Mouse (Mus musculus) layer of hippocampus, adult 18-20 months (tissue): ENCODE measurements around the gene Ngdn. TPM values are rescaled to one million over a fixed set of nuclear protein-coding genes. Genes with fewer than 3 reads are reported as not detected.
"Not testable (repeated sequence)": the region's sequence is repeated elsewhere in the genome, so short reads cannot be mapped to it uniquely, and the experiment has no call there.

ENCODE experiments used
- DNase-seq, 2 experiments: peaks; one replicate each; pipeline ENCODE4 v3.0.0; 2022; ENCODE audit warnings: low spot score in 2 of 2
- total RNA-seq, 2 experiments: library from RNA; stranded (reverse); gene quantifications; 2 replicates each; pipeline ENCODE4 v1.2.3; 2021

Ngdn gene
- total RNA-seq, 2 experiments from 2014 or later, result 30.2 to 32.7 TPM

DNA sequence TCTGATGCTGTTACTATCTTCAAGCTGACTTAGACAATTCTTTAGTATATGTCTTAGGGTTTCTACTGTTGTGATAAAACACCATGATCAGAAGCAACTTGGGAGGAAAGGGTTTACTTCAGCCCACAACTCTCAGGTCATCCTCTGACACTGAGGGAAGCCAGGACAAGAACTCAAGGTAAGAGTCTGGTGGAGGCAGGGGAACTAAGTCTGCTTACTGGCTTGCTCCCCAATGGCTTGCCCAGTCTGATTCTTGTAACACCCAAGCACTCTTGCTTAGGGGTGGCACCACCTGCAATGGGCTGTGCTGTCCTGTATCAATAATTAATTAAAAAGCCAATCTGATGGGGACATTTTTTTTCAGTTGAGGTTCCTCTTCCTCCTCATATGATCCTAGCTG lies 16.6 kb upstream of the Ngdn start:
- DNase-seq, result no peak

DNA sequence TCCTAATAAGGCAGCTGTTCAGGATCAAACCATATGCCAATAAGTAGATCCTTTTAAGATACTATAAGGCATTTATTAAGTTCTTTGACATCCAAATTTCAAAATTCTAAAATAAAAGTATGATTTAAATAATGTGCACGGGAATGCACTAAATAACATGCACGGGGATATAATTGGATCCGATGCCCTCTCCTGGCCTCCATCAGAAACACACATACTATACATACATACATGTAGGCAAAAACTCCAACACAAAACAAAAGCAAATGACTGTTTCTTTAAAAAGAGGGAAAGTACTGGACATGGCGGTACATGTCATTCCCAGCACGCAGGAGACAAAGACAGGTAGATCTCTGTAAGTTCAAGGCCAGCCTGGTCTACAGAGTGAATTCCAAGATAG lies 15.4 kb upstream of the Ngdn start:
- DNase-seq, result not testable (repeated sequence)

DNA sequence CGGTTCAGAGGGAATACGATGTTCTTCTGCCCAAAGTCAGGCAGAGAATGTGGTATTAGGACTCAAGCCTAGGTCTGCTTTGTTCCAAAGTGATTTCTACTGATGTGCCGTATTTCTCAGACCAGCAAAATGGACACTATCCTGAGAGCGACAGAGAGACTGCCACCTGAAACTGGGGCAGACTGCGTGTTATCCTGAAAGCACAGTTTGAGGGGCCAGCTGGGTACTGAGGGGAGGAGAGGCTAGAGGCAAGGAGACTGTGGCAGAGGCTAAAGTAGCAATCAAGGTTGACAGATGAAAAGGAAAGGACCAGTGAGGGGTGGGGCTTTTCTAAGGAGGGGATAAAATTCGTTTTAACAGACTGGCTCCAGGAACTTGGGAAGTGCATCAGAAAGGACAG lies 14.4 kb upstream of the Ngdn start:
- DNase-seq, result no peak

DNA sequence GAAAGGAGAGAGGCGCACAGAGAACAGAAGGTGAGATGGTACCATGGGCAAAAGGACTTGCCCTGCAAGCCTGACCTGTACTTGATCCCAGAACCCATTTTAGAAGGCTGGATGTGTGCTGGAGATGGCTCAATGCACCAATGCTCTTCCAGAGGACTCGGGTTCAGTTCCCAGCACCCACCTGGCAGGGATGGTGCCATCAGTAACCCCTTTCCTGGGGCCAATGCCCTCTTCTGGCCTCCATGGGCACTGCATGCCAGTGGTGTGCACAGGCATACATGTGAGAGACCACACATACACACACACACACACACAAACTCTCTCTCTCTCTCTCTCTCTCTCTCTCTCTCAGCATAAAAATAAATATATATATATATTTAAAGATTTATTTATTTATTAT lies 13.8 kb upstream of the Ngdn start:
- no peak for DNase-seq

DNA sequence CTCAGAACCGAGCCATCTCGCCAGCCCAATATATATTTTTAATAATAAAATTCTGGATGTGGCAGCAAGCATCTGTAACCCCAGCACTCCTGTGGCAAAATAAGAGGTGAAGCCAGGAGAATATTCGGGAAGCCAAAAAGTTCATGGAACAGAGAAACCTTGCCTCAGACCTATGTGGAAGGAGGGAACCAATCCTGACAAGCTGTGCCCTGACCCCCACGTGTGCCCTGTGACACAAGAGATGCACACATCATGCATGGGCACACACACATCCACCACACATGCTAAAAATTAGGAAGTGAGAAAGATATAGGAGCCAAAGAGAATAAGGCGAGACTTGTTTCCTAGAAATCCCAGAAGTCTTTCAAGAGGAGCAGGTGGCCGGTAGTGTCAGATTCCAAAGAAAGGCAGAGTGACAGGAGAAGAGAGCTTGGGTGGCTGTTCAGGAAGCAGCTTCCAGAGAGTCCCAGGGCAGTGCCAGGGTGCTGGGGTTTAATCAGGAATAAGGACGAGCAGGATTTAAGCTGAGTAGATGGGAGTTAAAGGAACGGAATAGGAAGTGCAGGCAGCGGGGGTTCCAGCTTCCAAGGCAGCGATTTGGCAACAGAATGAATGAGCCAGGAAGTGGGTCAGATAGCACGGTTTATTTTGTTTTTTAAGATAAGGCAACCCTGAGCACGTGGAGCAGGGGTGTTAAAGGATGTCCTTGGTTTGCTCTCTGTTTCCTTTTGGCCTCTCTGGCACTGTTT lies 13.1 kb upstream of the Ngdn start:
- no peak for DNase-seq

DNA sequence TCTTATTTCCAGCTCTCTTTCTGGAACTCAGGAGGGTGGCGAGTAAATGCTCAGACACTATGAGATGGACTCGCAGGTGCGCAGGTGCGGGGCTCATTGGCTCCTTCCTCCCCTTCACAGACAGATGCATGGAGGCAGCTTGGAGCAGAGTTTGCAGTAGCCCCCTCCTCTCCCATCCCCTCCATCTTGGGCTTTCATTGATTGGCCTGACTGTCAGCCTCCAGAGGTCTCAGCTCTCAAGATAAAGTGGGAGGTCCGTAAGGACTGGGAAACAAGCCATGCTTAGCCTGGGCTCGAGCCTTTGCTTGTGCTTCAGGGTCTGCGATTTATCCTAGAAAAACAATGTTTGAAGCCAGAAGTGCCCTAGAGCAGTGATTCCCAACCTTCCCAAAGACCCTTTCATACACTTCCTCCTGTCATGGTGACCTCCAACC lies 12.6 kb upstream of the Ngdn start:
- no peak for DNase-seq

DNA sequence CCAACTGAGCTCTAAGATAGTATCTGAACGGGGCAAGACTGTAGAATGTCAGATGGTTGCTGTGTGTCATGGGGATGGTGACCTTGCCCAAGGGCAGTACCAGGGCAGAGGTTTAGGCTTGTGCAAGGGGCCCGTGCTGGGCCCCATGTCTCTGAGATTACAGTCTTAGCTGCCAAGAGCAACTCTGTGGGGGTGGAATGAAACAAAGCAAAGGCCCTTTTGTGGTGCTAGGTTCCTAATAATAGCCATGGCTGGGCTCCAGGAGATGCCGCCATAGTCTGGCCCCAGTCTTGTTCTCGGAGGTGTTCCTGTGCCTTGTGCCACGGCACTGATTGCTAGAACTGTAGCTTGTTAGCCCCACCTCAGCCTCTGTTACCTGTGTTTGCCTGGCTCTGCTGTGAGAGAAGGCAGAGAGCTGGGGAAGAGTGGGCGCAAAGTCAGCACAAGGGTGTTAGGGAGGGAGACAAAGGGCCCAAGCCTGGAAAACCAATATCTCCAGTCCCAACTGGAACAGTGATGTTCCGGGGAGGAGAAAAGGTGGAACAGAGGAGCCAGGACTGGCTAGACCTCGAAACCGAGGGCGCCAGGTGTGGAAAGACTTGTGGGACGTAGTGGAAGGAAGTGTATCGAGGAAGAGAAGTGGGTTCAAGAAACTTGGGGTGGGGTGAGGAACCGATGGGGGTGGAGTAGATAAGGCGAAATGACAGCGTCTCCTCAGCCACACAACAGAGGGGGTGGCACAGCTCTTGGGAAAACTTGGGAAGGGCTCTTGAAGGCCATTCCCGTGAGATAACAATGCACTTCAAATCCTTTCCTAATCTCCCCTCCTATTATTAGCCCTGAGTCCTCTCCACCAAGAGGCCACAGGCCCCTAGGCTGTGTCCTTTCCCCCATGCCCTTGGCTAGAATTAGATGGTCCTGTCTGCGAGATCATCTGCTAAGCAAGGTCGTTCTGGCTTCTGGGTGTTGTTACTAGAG lies 11.1 kb upstream of the Ngdn start:
- DNase-seq, result peak in 1 of 2 experiments; percentile 38

DNA sequence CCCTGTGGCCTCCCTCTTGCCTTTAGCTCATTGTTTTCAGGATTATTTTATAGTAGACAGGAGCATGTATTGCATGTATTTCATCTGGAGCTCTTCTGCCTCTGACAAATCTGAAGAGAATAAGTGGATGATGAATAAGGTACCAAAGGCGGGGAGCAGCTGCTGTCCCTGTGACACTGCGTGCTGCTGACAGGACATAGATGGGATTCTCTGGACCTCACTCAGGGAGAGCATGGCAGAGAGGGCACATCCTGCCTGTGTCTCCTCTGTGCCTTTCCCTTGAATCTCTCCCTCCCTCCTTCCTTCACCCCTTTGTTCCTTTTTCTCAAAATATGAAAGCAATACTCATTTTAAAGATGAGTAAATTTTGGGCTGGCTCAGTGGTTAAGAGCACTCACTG lies 9.7 kb upstream of the Ngdn start:
- DNase-seq, result no peak

DNA sequence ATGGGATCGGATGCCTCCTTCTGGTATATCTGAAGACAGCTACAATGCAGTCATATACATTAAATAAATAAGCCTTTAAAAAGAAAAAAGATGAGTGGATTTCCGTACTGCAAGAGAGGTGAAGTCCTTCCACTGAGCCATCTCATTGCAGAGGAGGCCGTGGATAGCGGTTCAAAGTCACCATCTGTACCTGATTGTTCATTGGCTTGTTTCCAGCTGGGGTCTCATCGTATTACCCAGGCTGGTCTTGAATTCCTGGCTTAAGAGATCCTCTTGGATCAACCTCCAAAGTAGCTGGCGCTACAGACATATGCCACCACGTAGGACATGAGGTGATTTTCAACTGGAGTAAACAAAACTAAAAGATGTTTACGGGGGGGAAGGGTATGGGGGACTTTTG lies 9.3 kb upstream of the Ngdn start:
- DNase-seq, result no peak

DNA sequence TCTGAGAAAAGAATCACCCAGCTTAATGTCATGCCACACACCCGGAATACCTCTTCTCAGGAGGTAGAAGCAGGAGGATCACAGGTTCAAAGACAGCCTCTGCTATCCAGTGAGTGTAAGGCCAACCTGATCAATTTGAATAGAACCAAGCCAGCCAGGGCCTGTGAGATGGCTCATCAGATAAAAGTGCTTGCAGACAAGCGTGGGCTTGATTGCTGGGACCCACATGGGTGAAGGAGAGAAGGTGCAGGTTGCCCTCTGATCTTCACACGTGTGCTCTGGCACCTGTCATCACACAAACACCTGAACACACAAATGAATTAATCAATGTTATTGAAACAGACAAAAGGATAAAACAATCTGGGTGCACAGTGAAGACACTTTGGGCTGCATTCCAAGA lies 8.7 kb upstream of the Ngdn start:
- DNase-seq, result no peak

DNA sequence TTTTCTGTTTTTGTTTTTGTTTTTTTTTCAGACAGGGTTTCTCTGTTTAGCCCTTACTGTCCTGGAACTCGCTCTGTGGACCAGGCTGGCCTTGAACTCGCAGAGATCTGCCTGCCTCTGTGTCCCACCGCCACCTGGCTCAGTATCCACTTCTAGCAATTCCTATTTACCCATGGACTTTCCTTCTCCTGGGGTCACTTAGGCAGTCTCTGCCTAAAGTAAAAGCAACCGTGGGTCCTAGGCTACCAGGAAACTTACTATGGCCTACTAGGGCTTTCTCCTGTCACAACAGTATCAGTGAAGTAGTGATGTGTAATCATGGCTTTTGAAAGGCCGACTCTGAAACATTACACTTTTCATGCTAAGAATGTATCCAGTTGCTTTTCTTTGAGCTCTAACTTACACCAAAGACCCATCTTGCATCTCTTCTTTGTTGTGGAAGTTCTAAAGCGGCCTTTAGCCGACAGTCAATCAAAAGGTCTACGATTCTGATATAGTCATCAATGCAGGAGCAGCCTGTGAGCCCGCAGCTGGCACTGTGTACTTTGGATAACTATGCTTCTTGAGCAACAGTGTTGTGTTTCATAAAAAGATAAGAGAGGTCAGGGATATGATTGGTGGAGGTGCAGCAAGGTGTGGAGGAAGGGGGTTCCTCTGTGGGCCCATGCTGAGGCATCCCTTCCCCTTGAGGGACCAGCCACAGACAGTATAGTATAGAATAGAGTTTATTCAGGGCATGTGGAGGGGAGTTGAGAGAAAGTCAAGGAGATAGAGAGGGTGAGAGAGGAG lies 7.9 kb upstream of the Ngdn start:
- DNase-seq, result no peak

DNA sequence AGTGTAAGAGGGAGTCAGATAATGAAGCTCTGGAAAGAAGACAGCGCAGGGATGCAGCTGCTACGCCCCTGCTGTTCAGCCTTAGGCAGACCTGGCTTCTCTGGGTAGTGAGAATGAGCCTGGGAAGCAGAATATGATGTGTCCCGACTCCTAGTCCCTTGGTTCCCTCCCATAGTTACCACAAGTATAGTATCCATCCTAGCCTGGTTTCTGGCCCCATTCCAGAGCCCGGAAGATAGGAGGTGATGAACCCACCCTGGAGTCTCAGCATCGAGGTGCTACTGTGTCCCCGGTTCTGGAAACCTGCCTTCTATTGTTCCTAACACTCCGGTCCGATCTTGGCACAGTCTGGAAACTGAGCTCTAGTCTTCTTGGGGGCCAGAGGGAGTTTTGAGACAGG lies 6.8 kb upstream of the Ngdn start:
- DNase-seq, result no peak

DNA sequence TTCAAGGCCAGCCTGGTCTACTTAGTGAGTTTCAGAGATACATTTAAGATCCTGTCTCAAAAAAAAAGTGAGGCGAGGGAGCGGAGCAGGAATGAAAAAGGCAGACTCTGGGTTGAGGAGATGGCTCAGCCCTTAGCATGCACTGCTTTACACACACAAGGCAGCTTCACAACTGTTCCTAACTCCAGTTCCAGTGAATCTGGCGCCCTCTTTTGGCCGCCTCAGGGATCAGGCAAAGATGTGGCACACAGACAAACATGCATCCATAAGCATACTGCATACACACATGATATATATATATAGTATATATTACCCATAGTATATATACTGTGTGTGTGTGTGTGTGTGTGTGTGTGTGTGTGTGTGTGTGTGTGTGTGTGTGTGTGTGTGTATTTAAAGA lies 4.1 kb upstream of the Ngdn start:
- DNase-seq, result no peak

DNA sequence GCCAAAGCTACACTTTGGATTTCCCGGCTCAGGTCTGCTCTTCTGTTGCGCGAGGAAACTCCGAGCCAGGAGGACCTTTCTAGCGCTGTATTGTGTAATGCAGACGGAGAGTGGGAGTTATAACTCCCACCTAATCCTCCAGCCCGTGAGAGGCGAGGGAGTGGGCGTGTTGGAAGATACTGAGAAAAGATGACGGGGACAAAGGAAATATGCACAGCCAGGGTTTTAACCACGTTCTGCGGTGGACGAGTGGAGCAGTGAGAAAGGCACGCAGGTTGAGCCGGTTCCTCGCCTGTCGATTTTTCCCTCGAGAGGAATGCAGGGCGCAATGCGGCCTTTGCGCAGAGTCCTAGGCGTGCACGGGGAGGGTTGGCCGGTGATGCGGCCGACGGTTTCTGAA lies 663 bp upstream of the Ngdn start:
- peak; percentile 68 to 86 for DNase-seq

DNA sequence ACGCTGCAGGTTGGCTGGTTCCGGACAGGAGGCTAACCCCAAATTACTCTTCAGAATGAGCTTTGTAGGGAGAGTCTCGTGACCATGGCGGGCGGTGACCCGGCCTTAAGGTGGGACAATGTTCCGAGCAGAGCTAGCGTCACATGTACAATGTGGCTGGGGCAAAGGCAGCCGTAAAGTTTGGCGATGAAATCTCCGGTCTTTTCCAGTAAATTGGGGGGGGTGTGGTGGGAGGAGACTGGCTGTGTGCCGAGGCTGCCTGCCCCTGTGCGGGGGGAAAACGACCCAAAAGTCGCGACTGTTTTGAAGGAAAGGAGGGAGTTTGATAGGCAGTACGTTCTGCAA lies 485 bp downstream of the Ngdn start:
- DNase-seq, result no peak

DNA sequence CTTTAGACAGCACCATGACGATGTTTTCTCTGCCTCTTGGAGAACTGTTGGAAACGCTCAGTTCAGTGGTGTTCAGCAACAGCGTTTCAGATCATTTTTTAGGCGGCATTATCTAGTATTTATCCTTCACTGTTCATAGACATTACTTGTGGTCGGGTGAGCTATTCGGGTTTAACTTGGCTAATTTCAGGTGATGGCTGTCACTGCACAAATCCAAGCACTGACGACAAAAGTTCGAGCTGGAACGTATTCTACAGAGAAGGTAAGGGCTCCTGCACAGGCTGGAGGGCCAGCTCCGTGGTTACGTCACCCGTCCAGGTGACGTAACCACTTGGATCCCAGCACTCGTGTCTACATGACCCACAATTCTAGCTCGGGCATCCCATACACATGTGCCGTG lies 1.6 kb downstream of the Ngdn start:
- no peak for DNase-seq

DNA sequence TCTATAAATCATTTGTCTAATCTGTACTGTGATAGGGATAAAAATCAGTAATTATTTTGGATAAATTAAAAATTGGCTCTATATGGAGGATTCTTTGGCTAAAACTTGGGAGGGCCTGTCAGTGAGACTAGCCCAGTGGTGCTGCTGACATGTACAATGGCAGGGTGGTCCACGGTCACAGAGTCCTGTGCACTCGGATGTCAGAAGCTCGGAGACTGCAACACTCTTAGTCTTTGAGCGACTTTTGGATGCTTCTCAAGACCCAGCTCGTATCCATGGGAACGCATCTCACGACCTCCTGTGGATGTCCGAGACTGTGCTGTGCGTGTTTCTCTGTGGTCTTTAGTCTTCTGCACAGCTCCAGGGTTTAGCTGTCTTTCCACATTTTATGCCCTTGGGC lies 5.1 kb downstream of the Ngdn start:
- DNase-seq, result no peak

DNA sequence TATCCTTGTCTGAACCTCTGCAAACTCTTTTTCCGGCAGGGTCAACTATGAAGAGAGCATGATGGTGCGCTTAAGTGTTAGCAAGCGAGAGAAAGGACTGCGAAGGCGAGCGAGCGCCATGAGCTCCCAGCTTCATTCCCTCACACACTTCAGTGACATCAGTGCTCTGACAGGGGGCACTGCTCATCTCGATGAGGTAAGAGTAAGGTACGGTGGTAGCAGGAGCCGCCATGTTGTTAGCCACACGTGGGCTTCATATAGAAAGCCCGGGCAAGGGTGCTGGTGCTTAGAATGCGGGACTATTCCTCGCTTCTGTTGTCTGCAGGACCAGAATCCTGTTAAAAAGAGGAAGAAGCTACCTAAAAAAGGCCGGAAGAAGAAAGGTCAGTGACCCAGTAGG lies 7.8 kb downstream of the Ngdn start:
- DNase-seq, result no peak

DNA sequence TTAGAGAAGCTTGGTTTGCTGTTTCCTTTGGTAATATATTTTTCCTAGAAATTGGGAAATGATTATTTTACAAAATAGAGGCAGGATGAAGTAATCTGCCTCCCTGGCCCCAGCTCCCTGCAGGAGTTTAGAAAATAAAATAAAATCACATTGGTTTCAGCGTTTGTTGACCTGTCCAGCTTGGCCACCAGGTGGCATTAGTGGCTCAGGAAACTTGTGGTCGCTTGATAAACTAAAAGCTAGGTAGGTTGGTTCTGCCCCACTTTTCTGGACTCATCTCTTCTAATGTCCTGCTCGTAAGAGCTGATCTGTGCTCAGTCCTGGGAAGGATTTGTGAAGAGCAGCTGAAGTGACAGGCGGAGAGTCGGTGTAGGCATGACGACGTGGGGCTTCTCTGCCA lies 9.0 kb downstream of the Ngdn start:
- peak; percentile 39 to 75 for DNase-seq

DNA sequence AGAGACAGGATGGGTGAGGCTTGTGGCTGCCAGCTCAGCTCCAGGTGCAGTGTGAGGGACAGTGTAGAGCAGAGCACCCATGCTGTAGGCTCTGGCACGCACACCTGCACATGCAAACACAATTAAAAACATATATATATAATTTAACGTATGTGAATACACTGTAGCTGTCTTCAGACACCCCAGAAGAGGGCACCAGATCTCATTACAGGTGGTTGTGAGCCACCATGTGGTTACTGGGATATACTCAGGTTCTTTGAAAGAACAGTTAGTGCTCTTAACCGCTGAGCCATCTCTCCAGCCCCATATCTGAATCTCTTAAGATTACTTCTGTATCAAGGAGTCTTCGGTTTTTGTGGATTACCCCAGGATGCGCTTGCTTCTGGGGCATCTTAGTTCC lies 10.3 kb downstream of the Ngdn start:
- peak in 1 of 2 experiments; percentile 25 for DNase-seq

DNA sequence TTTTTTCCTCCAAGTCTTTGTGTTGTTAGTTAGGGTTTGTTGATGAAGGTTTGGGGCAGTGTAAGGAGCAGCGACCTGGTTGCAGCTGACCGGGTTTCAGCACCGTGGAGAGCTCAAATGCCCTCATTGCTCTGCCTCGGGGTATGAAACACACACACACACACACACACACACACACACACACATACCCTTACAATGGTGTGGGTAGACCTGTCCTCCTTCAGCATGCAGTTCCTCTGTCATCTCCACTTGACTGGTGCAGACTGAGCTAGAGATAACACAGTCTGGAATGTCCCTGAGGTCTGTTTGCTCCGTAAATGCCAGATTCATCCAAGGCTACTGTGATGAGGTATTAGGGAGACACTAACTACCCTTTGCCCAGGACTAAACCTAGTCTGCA lies 12.0 kb downstream of the Ngdn start:
- no peak for DNase-seq

DNA sequence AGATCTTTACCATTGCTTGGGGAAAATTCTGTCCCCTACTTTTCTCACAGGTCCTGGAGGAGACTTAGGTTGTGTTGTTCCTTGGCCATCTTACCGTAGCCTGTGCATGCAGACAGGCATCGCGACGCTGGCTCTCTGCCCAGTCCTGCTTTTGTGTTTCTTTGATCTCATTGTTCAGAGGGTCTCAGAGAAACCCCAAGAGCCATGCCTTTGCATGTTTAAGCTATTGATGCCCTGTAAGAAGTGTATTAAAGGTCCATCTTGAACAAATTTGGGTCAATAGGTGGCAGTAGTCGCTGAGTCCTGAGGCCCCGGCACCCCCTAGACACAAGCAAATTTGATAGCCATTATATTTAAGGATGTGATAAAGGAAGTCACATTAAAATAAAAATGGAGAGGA lies 12.4 kb downstream of the Ngdn start:
- peak in 1 of 2 experiments; percentile 32 for DNase-seq
